Mouse (Mus musculus): Measurements from ENCODE around the gene Slc36a4. TPM values are rescaled to one million over a fixed set of nuclear protein-coding genes. Genes with fewer than 3 reads are reported as not detected.

Slc36a4 gene
- polyA plus RNA-seq, 1 experiment from 2014 or later, result 35.5 TPM

- Histone ChIP-seq H3K27ac (ENCODE audit: low read length) (no peak overlapping the region), H3K9me3 (replicated peaks; ENCODE audit: control insufficient read depth, low read length, poor library complexity, severe bottlenecking) (no peaks in the 10 kb centered on the region), H3K27me3 (ENCODE audit: control insufficient read depth, insufficient read depth, low read depth, low read length) (no peaks in the 10 kb centered on the region), H3K4me2 (ENCODE audit: low read length) (no peak overlapping the region), H3K9ac (ENCODE audit: low read depth, low read length) (no peak overlapping the region), H3K4me1 (ENCODE audit: control insufficient read depth, insufficient read depth, low read length) (peaks cover 8% of the 10 kb centered on the region), H3K36me3 (ENCODE audit: control insufficient read depth, insufficient read depth, low read length) (0 out of 2 replicates have a peak, but pooled peaks cover 4% of the 10 kb centered on the region), H3K4me3 (ENCODE audit: low read depth, low read length) (no peak overlapping the region)
- 89% methylated on average over 6 of the region's 6 CpGs for whole genome bisulfite sequencing
- no peak for ATAC-seq
Observed at GRCm38 (mm10) chr9:15718295-15718694, 8.8 kb downstream of the Slc36a4 start.

GRCm38 (mm10) chr9:15719594-15719993, 10.1 kb downstream of the Slc36a4 start:
- peaks cover 8% of the 10 kb centered on the region; the same call in 1 of the 2 replicates for H3K36me3 ChIP-seq (ENCODE audit: control insufficient read depth, insufficient read depth, low read length)
- no peak overlapping the region for H3K27ac ChIP-seq (ENCODE audit: low read length)
- WGBS, result 88% methylated on average over 14 of the region's 14 CpGs
- no peak overlapping the region for H3K4me3 ChIP-seq (ENCODE audit: low read depth, low read length)
- no peak overlapping the region for H3K4me2 ChIP-seq (ENCODE audit: low read length)
- no peaks in the 10 kb centered on the region for H3K27me3 ChIP-seq (ENCODE audit: control insufficient read depth, insufficient read depth, low read depth, low read length)
- H3K9me3 ChIP-seq (replicated peaks; ENCODE audit: control insufficient read depth, low read length, poor library complexity, severe bottlenecking), result no peaks in the 10 kb centered on the region
- H3K9ac ChIP-seq (ENCODE audit: low read depth, low read length), result no peak overlapping the region
- no peak for ATAC-seq
- peaks cover 5% of the 10 kb centered on the region for H3K4me1 ChIP-seq (ENCODE audit: control insufficient read depth, insufficient read depth, low read length)

- 93% methylated on average over 8 of the region's 8 CpGs for WGBS
- Histone ChIP-seq H3K27me3 (ENCODE audit: control insufficient read depth, insufficient read depth, low read depth, low read length) (no peaks in the 10 kb centered on the region), H3K4me2 (ENCODE audit: low read length) (no peak overlapping the region), H3K27ac (ENCODE audit: low read length) (no peak overlapping the region), H3K4me3 (ENCODE audit: low read depth, low read length) (no peak overlapping the region), H3K9ac (ENCODE audit: low read depth, low read length) (no peak overlapping the region), H3K36me3 (ENCODE audit: control insufficient read depth, insufficient read depth, low read length) (peaks cover 14% of the 10 kb centered on the region), H3K4me1 (ENCODE audit: control insufficient read depth, insufficient read depth, low read length) (peaks cover 5% of the 10 kb centered on the region), H3K9me3 (replicated peaks; ENCODE audit: control insufficient read depth, low read length, poor library complexity, severe bottlenecking) (no peaks in the 10 kb centered on the region)
- ATAC-seq, result no peak
Observed at GRCm38 (mm10) chr9:15720556-15720955, 11.0 kb downstream of the Slc36a4 start.

- WGBS, result 48% methylated on average over 6 of the region's 6 CpGs
- Histone ChIP-seq H3K9ac (ENCODE audit: low read depth, low read length) (no peak overlapping the region), H3K4me2 (ENCODE audit: low read length) (no peak overlapping the region), H3K36me3 (ENCODE audit: control insufficient read depth, insufficient read depth, low read length) (peaks cover 14% of the 10 kb centered on the region), H3K4me1 (ENCODE audit: control insufficient read depth, insufficient read depth, low read length) (peaks cover 5% of the 10 kb centered on the region), H3K27me3 (ENCODE audit: control insufficient read depth, insufficient read depth, low read depth, low read length) (no peaks in the 10 kb centered on the region), H3K4me3 (ENCODE audit: low read depth, low read length) (no peak overlapping the region), H3K27ac (ENCODE audit: low read length) (no peak overlapping the region), H3K9me3 (replicated peaks; ENCODE audit: control insufficient read depth, low read length, poor library complexity, severe bottlenecking) (no peaks in the 10 kb centered on the region)
- peak; percentile 88 for ATAC-seq
Observed at GRCm38 (mm10) chr9:15721226-15721833, 11.8 kb downstream of the Slc36a4 start.

- Histone ChIP-seq H3K4me3 (ENCODE audit: low read depth, low read length) (no peak overlapping the region), H3K9me3 (replicated peaks; ENCODE audit: control insufficient read depth, low read length, poor library complexity, severe bottlenecking) (no peaks in the 10 kb centered on the region), H3K9ac (ENCODE audit: low read depth, low read length) (no peak overlapping the region), H3K4me1 (ENCODE audit: control insufficient read depth, insufficient read depth, low read length) (peaks cover 5% of the 10 kb centered on the region), H3K36me3 (ENCODE audit: control insufficient read depth, insufficient read depth, low read length) (peaks cover 22% of the 10 kb centered on the region), H3K27me3 (ENCODE audit: control insufficient read depth, insufficient read depth, low read depth, low read length) (no peaks in the 10 kb centered on the region), H3K27ac (ENCODE audit: low read length) (no peak overlapping the region), H3K4me2 (ENCODE audit: low read length) (no peak overlapping the region)
- ATAC-seq, result no peak
- 94% methylated on average over 8 of the region's 8 CpGs for WGBS
Observed at GRCm38 (mm10) chr9:15722506-15722905, 13.0 kb downstream of the Slc36a4 start.

GRCm38 (mm10) chr9:15727168-15727567, 17.6 kb downstream of the Slc36a4 start:
- 0 out of 2 replicates have a peak, but pooled peaks cover 3% of the 10 kb centered on the region for H3K4me1 ChIP-seq (ENCODE audit: control insufficient read depth, insufficient read depth, low read length)
- H3K4me2 ChIP-seq (ENCODE audit: low read length), result no peak overlapping the region
- no peak for ATAC-seq
- H3K4me3 ChIP-seq (ENCODE audit: low read depth, low read length), result no peak overlapping the region
- H3K9ac ChIP-seq (ENCODE audit: low read depth, low read length), result no peak overlapping the region
- peaks cover 29% of the 10 kb centered on the region for H3K36me3 ChIP-seq (ENCODE audit: control insufficient read depth, insufficient read depth, low read length)
- no peaks in the 10 kb centered on the region for H3K27me3 ChIP-seq (ENCODE audit: control insufficient read depth, insufficient read depth, low read depth, low read length)
- 98% methylated on average over 8 of the region's 8 CpGs for WGBS
- H3K27ac ChIP-seq (ENCODE audit: low read length), result no peak overlapping the region
- H3K9me3 ChIP-seq (replicated peaks; ENCODE audit: control insufficient read depth, low read length, poor library complexity, severe bottlenecking), result no peaks in the 10 kb centered on the region

- Histone ChIP-seq H3K4me1 (ENCODE audit: control insufficient read depth, insufficient read depth, low read length) (0 out of 2 replicates have a peak, but pooled peaks cover 4% of the 10 kb centered on the region), H3K9me3 (replicated peaks; ENCODE audit: control insufficient read depth, low read length, poor library complexity, severe bottlenecking) (no peaks in the 10 kb centered on the region), H3K4me2 (ENCODE audit: low read length) (no peak overlapping the region), H3K9ac (ENCODE audit: low read depth, low read length) (no peak overlapping the region), H3K27ac (ENCODE audit: low read length) (no peak overlapping the region), H3K4me3 (ENCODE audit: low read depth, low read length) (no peak overlapping the region), H3K36me3 (ENCODE audit: control insufficient read depth, insufficient read depth, low read length) (peaks cover 22% of the 10 kb centered on the region), H3K27me3 (ENCODE audit: control insufficient read depth, insufficient read depth, low read depth, low read length) (no peaks in the 10 kb centered on the region)
- WGBS, result 42% methylated on average over 13 of the region's 13 CpGs
- ATAC-seq, result peak; percentile 82
Observed at GRCm38 (mm10) chr9:15731758-15732748, 22.5 kb downstream of the Slc36a4 start.

GRCm38 (mm10) chr9:15734056-15734866, 24.7 kb downstream of the Slc36a4 start:
- Histone ChIP-seq H3K4me2 (ENCODE audit: low read length) (no peak overlapping the region), H3K4me1 (ENCODE audit: control insufficient read depth, insufficient read depth, low read length) (0 out of 2 replicates have a peak, but pooled peaks cover 4% of the 10 kb centered on the region), H3K9ac (ENCODE audit: low read depth, low read length) (no peak overlapping the region), H3K27ac (ENCODE audit: low read length) (no peak overlapping the region), H3K36me3 (ENCODE audit: control insufficient read depth, insufficient read depth, low read length) (peaks cover 26% of the 10 kb centered on the region), H3K27me3 (ENCODE audit: control insufficient read depth, insufficient read depth, low read depth, low read length) (no peaks in the 10 kb centered on the region), H3K4me3 (ENCODE audit: low read depth, low read length) (no peak overlapping the region), H3K9me3 (replicated peaks; ENCODE audit: control insufficient read depth, low read length, poor library complexity, severe bottlenecking) (no peaks in the 10 kb centered on the region)
- 82% methylated on average over 11 of the region's 11 CpGs for WGBS
- no peak for ATAC-seq

Data from midbrain, embryonic 16.5 days (tissue).